Mouse (Mus musculus) forebrain, postnatal 0 days (tissue): Measurements from ENCODE around the gene Zfp87. TPM values are rescaled to one million over a fixed set of nuclear protein-coding genes. Genes with fewer than 3 reads are reported as not detected.
A peak's percentile ranks its signal among the peaks of the same experiment; 100 is the strongest.

ENCODE experiments used
- ATAC-seq: fragments of 200-750 bp; cut with Nextera tagmentation; 2 replicates; pipeline ENCODE4 v1.8.0; 2017; ENCODE audit warnings: mild to moderate bottlenecking, moderate library complexity
- DNase-seq: peaks from one replicate; pipeline ENCODE4 v3.0.0-alpha.2; 2015
- H3K27ac ChIP-seq: fragments of 300-500 bp; sonication (generic); 2 replicates; pipeline ENCODE4 v1.5.1; 2014; ENCODE audit warnings: low read depth, mild to moderate bottlenecking, antibody characterized with exemption, low read length, moderate library complexity, mixed read lengths
- H3K27me3 ChIP-seq: fragments of 300-500 bp; sonication (generic); 2 replicates; pipeline ENCODE4 v1.6.1; 2014; ENCODE audit warnings: mild to moderate bottlenecking, low read length, mixed read lengths; ENCODE audit not compliant: insufficient read depth
- H3K36me3 ChIP-seq: fragments of 300-500 bp; sonication (generic); 2 replicates; pipeline ENCODE4 v1.6.1; 2014; ENCODE audit warnings: mild to moderate bottlenecking, moderate library complexity; ENCODE audit not compliant: insufficient read depth
- H3K4me1 ChIP-seq: fragments of 300-500 bp; sonication (generic); 2 replicates; pipeline ENCODE4 v1.6.1; 2014; ENCODE audit warnings: antibody characterized with exemption; ENCODE audit not compliant: insufficient read depth
- H3K4me2 ChIP-seq: fragments of 300-500 bp; sonication (generic); 2 replicates; pipeline ENCODE4 v1.6.1; 2014; ENCODE audit warnings: low read depth, mild to moderate bottlenecking, moderate library complexity
- H3K4me3 ChIP-seq: fragments of 300-500 bp; sonication (generic); 2 replicates; pipeline ENCODE4 v1.5.1; 2014; ENCODE audit warnings: low read depth, low read length, mixed read lengths
- H3K9ac ChIP-seq: fragments of 300-500 bp; sonication (generic); 2 replicates; pipeline ENCODE4 v1.6.1; 2014; ENCODE audit warnings: mild to moderate bottlenecking
- H3K9me3 ChIP-seq: fragments of 300-500 bp; sonication (generic); 2 replicates; pipeline ENCODE4 v1.6.1; 2016; ENCODE audit warnings: low read length
- CTCF ChIP-seq: sonication (generic); IDR thresholded peaks from 2 replicates; pipeline ENCODE4 v1.5.1; 2016; ENCODE audit warnings: antibody characterized with exemption, control low read depth, low read depth
- WGBS: fragments of 180-500 bp; shearing (Covaris S2); extraction: QIAGEN DNeasy Blood & Tissue Kit; methylation state at CpG from one replicate; pipeline ENCODE4 v1.1.7; 2014; 5-methylcytosine and 5-hydroxymethylcytosine counted together
- polyA plus RNA-seq: library from polyadenylated mRNA; unstranded; fragments of >200 nt; fragmentation: Nextera tagmentation; extraction: Ambion mirVana; gene quantifications from 2 replicates; pipeline ENCODE4 v1.2.1, GENCODE M21; 2015
- total RNA-seq: library from RNA; depleted of rRNA; stranded (reverse); fragments of >200 nt; gene quantifications from 2 replicates; pipeline ENCODE4 v1.2.3, GENCODE M21; 2014; rRNA removed

Gene Zfp87
- total RNA-seq (26.8 and 29.2 TPM in 2 replicates), polyA plus RNA-seq (33.9 and 40.1 TPM in 2 replicates)

DNA sequence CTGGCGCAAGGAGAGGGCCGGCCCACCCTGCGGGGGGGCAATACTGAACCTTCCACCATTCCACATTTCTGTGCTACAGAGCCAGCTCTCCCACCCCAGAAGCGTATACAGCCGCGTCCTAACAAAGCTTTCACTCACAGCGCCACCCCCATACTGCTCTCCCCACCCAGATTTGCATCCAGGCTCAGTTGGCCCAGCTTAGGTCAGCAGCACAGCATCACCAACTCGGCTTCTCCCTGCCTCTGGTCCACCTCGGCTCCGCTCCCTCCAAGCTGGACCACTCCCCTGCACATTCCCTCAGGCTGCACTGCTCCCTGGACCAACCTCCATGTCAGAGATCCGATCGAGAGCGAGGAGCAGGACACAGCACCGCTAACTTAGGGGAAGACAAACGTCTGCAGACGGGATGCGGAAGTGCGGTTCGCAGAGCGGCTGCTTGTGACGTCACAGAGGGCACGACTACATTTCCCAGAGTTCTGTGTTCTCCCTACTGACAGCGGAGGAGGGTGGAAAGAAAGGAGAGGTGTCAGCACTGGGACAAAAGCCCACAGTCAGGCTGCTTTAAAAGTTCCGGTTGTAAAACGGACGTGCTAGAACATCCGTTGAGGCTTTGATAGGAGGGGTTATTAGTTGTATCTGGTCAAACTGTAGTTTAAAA lies at the start of gene Zfp87, which contains the start of gene Gm26965:
Zfp87 (minus strand) TSS at position 425 of the 658 bp plus-strand sequence.
Gm26965 (minus strand) TSS at position 399 of the 658 bp plus-strand sequence.
- Histone ChIP-seq H3K4me2 (peak within 1 kb of the TSS; percentile 71), H3K4me3 (peak within 1 kb of the TSS; percentile 88), H3K27me3 (no peaks in the 10 kb centered on the region), H3K9me3 (no peaks in the 10 kb centered on the region), H3K27ac (peak within 1 kb of the TSS; percentile 84), H3K4me1 (peaks cover 13% of the 10 kb centered on the region), H3K9ac (peak within 1 kb of the TSS; percentile 84), H3K36me3 (no peaks in the 10 kb centered on the region)
- ATAC-seq (peak; percentile 100), DNase-seq (peak; percentile 95)
- TF ChIP-seq CTCF = no peak
- 1% methylated on average over 27 of the region's 27 CpGs for WGBS

DNA sequence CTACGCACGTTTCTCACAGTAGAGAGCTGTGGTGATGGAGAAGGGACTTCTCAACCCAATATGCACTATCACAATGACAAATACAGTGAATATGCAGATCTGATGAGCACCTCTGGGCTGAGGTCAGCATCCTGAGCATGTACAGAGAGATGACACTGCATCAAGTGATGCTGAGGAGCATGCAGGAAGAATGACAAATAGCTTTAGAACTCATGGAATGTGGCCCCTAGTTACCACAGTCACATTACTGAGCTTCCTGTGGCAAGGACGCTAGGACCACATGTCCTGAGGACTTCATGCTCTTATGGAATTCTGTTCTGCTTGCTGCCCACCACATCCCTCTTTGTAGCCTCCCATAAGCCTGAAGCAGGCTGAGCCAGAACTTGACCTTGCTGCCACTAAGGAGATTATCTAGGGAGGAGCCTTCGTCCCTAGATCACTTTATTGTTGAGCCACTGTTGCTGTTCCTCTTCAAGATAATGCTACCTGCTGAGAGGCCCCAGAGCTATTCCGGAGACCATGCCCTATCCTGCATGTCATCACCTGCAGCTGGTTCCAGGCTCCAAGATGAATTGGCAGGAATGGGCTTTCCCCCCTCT lies 46.7 kb upstream of the Zfp87 start:
- no peak for TF ChIP-seq CTCF
- H3K27me3 ChIP-seq = no peaks in the 10 kb centered on the region
- H3K27ac ChIP-seq = no peak overlapping the region
- DNase-seq (no peak), ATAC-seq (no peak)
- no peak overlapping the region for H3K9ac ChIP-seq
- no peak overlapping the region for H3K4me2 ChIP-seq
- no peak overlapping the region for H3K4me3 ChIP-seq
- no peaks in the 10 kb centered on the region for H3K4me1 ChIP-seq
- no peaks in the 10 kb centered on the region for H3K36me3 ChIP-seq
- H3K9me3 ChIP-seq = 0 out of 2 replicates have a peak, but pooled peaks cover 3% of the 10 kb centered on the region
- 75% methylated on average over 5 of the region's 5 CpGs for WGBS

DNA sequence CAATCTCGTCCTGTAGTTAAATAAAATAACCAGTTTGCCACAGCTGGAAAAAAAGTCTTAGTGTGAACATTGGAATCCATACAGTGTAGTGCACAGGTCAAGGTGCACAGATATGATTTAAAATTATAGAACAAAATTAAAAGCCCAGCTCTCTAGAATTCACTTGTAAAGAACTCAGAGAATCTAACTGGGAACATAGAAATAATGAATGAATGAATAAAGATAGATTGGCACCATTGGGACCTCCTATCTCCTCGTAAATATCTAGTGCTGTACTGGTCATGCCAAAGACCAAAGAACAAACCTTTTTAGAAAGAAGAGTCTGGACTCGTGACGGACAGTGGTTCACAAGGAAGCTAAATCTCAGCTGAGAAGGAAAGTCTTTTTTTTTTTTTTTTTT lies 27.8 kb upstream of the Zfp87 start, which contains the start of gene Zfp748:
Zfp748 (minus strand) TSS at position 101 of the 400 bp plus-strand sequence.
- DNase-seq (no peak), ATAC-seq (no peak)
- H3K4me1 ChIP-seq = peaks cover 17% of the 10 kb centered on the region
- no peaks in the 10 kb centered on the region for H3K9me3 ChIP-seq
- H3K27me3 ChIP-seq = no peaks in the 10 kb centered on the region
- peak within 1 kb of the TSS; percentile 74 for H3K4me3 ChIP-seq
- H3K9ac ChIP-seq = peak within 1 kb of the TSS; percentile 82
- H3K27ac ChIP-seq = peak within 1 kb of the TSS; percentile 84
- H3K36me3 ChIP-seq = no peaks in the 10 kb centered on the region
- no peak for TF ChIP-seq CTCF
- peak within 1 kb of the TSS; percentile 71 for H3K4me2 ChIP-seq
- WGBS = 72% methylated on average over 4 of the region's 4 CpGs

DNA sequence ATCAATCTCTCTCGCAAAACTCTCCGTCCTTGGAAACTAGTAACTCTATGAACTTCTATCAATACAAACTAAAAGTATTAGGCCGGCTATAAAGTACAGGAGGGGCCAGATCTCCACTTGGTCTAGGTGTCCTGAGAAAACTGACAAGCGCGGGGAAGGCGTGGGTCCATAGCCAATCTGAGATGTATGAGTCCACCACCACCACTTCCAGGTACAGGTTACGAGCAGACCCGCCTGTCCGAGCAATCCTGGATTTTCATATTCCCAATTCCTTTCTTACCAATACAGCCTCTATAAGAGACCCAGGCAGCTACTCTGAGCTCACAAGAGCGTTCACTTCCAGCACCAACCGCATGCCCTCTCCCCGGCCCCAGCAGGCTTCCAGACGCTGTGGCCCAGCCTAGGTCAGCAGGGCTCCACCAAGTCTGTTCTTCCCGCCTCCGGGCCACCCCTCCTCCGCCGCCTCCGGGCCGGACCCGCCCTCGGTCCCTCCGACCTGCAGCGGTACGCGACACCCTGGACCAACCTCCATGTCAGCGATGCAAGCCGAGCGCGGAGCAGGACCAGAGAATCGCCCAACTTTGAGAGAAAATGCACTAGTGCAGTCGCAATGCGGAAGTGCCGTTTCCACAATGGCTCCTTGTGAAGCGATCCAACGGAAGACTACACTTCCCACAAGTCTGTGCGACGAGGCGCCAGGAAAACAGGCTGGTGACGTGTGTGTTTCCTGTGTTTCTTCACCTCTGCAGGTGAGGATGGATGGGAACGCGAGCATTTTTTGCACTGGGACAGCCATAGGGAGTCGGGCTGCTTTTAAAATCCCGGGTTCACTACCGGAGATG lies 26.7 kb upstream of the Zfp87 start:
- WGBS = under 1% methylated on average over 44 of the region's 44 CpGs
- peak; percentile 90 for DNase-seq
- Histone ChIP-seq H3K27me3 (no peaks in the 10 kb centered on the region), H3K27ac (peak overlapping the region; percentile 84), H3K9me3 (no peaks in the 10 kb centered on the region), H3K9ac (peak overlapping the region; percentile 82), H3K36me3 (no peaks in the 10 kb centered on the region), H3K4me3 (peak overlapping the region; percentile 74), H3K4me1 (peaks cover 17% of the 10 kb centered on the region), H3K4me2 (peak overlapping the region; percentile 71)
- peak; percentile 100 for ATAC-seq
- no peak for TF ChIP-seq CTCF

DNA sequence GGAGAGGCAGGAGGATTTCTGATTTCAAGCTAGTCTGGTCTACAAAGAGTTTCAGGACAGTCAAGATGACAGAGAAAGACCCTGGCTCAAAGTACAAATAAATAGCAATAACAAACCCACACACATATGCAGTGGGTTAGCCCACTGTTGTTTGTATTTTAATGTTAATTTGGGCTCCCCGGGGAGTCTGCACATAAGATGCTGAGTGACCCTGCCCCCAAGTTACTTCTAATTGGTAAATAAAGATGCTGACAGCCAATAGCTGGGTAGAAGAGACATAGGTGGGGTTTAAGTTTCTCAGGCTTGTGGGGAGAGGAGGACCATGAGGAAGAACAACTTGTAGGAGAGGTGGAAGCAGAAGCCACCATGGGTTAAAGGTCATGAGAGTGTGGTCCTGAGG lies 20.0 kb upstream of the Zfp87 start:
- Histone ChIP-seq H3K27me3 (no peaks in the 10 kb centered on the region), H3K9me3 (no peaks in the 10 kb centered on the region), H3K36me3 (peaks cover 32% of the 10 kb centered on the region), H3K4me3 (no peak overlapping the region), H3K4me1 (peaks cover 3% of the 10 kb centered on the region; the same call in 1 of the 2 replicates), H3K27ac (no peak overlapping the region), H3K9ac (no peak overlapping the region), H3K4me2 (no peak overlapping the region)
- 94% methylated on average over 1 of the region's 1 CpGs for WGBS
- ATAC-seq = no peak
- DNase-seq = no peak
- no peak for TF ChIP-seq CTCF

DNA sequence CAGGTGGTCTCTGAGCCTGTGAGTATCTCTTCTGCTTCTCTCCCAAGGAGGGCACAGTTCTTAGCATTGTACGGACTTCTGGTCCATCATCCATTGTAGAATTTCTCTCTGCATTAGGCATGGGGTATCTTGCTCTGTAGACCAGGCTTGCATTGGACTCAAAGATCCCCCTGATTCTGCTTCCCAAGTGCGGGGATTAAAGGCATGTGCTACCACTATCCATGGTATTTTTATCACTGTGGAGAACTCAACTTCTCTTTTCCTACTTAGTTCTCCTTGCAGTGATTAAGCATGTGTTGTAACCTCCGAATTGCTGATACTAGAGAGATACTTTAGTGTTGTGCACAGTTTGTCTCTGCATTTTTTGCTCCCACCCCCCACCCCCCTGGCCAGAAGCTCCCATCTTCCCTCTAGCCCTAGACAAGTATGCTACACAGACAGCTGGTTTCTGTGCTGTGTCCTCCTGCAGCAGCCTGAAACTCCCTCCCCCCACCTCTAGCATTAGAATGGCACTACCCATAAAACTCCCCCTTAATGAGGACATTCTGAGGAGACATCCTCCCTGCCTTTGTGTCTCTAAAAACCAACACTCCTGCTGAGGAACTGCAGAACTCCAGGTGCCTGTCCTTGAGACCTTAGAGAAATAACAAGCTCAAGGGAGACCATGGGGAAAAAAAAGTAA lies 1.2 kb upstream of the Zfp87 start:
- Histone ChIP-seq H3K4me3 (no peak overlapping the region), H3K4me2 (no peak overlapping the region), H3K9ac (no peak overlapping the region), H3K36me3 (no peaks in the 10 kb centered on the region), H3K27me3 (no peaks in the 10 kb centered on the region), H3K27ac (no peak overlapping the region), H3K4me1 (peaks cover 13% of the 10 kb centered on the region), H3K9me3 (no peaks in the 10 kb centered on the region)
- no peak for ATAC-seq
- TF ChIP-seq CTCF = no peak
- 77% methylated on average over 3 of the region's 3 CpGs for WGBS
- DNase-seq = no peak
